Mouse (Mus musculus): ENCODE measurements around the gene Iah1.
A peak's percentile ranks its signal among the peaks of the same experiment; 100 is the strongest.

Gene Iah1

DNA sequence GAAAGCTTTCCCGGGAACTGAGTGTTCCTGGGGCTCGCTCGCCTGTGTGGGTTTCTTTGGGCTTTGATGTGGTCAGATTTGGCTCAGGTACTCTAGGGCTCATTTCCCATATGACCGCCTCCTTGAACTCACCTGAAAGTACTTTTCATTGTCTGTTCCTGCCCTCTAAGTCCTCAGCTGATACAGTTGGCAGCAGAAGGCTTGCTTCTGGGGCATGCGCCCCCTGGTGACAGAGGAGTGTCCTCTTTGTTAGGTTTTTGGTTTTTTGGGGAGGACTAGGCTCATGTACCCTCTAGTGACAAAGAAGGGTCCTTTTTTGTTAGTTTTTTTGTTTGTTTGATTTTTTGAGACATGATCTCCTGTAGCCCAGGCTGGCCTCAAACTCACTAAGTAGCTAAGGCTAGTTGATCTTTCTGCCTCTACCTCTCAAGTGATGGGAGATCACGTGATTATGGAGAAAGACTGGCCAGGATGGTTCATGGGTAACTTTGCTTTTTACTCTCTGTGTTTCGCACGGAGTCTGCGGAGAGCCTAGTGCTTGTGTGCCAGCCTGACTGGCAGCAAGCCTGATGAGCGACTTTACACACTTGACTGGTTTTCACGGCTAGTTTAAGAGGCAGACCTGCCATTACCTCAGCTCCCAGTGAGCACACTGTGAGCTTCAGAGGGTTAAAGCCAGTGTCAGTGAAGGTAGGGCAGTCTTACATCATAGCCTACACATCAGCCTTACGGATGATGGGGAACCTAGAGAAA lies 2.1 kb downstream of the Iah1 start:
- DNase-seq (ENCODE audit: low read depth, low spot score) = peak; percentile 13

GRCm38 (mm10) chr12:21320317-21320716 lies 4.1 kb downstream of the Iah1 start:
- no peak for DNase-seq (ENCODE audit: low read depth, low spot score)

DNA sequence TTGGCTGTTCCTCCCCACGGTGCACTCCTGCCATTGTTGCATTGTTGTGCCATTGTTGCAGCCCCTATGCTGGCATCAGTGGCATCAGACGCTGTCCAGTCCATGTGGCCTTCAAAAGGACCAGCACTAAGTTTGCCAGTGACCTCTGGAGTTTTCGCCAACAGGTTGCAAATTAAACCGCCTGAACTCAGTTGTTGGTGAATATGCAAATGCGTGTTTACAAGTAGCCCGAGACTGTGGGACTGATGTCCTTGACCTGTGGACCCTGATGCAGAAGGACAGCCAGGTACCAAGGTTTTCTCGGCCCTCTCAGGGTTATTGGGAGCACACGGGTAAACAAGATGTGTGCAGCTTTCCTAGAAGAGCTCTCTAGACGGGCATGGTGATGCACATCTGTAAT lies 5.0 kb downstream of the Iah1 start:
- DNase-seq (ENCODE audit: low read depth, low spot score) = no peak

GRCm38 (mm10) chr12:21322296-21322695 lies 6.1 kb downstream of the Iah1 start:
- no peak for DNase-seq (ENCODE audit: low read depth, low spot score)

DNA sequence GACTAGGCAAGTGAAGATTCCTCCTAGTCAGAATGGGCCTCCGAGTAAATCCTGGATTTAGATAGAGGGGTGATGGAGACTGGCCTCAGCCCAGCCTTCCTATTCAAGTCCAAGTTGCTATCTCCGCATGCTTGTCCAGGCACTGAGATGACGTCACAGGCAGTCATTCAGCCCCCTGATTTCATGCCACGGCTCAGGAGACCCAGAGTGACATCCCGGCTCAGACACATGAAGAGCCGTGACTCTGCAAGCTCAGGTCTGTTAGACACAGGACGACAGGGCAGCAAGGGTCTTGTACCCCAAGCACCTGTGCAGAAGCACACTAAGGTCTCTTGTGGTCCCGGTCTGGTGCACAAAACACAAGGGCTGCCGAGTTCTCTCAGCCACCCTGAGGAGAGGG lies 6.7 kb downstream of the Iah1 start:
- DNase-seq (ENCODE audit: low read depth, low spot score) = no peak

- DNase-seq (ENCODE audit: low read depth, low spot score) = no peak
Observed at GRCm38 (mm10) chr12:21324101-21324500, 7.9 kb downstream of the Iah1 start.

GRCm38 (mm10) chr12:21325266-21325665 lies 9.1 kb downstream of the Iah1 start:
- no peak for DNase-seq (ENCODE audit: low read depth, low spot score)

- no peak for DNase-seq (ENCODE audit: low read depth, low spot score)
Observed at GRCm38 (mm10) chr12:21326325-21326724, 10.1 kb downstream of the Iah1 start.

DNA sequence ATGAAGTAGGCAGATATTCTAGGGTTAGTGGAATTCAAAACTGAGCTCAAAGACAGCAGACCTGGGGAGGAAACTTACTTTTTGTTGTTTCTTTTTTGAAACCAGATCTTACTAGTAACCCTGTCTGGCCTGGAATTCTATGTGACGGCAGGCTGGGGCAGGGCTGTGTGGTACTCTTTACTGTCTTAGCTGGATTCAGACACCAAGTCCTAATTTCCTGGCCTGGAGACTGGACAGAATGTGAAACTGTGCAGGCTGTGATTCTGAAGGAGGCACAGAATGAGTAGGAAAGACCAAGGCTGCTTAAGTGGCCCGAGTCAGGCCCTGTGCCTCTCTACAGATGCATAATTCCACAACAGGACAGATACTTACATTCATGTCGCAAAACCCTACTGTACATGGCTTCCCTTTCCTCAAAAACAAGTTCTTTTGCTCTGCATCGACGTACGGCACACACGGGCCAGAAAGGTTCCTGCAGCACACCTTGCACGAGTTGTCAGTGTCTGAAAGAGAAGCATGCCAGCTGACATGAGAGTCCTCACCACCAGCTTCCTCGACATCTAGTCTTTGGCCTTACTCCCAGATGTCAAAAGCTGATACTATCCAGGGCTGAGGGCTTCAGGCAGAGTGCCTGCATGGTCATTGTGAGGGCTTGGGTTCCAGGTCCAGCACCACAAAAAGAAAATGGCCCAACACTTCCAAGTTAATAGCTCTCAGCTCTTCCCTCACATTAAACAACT lies 13.6 kb downstream of the Iah1 start:
- DNase-seq (ENCODE audit: low read depth, low spot score) = no peak

DNA sequence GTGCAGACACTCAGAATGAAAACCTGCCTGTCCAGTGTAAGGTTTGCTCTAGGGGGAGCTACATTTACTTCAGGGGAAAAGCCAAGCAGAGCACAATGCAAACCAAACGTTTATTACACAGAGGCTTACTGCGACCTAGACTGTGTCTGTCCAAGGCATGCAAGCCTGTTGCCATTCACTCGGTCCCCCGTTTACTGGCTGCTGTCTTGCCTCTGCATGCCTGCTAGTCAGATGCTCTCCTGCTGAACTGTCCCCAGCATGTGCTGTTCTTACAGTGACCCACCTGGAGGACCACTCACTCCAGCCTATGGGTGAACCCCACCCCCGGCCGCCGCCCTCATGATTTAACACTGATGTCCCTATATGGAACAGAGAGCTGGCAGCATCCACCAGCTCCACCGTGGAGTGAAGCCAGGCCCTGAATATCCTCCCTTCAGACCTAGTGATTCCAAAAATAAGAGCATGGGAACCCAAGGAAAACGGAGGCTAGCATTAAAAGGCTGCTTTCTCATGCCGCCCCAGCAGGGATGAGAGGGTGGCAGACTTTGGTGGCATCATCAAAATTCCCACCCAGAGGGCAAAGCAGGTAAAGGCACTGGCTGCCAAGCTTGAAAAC lies 14.9 kb downstream of the Iah1 start:
- peak; percentile 62 for DNase-seq (ENCODE audit: low read depth, low spot score)

GRCm38 (mm10) chr12:21331711-21332110 lies 15.5 kb downstream of the Iah1 start:
- DNase-seq (ENCODE audit: low read depth, low spot score) = peak; percentile 3

GRCm38 (mm10) chr12:21333021-21333420 lies 16.8 kb downstream of the Iah1 start:
- no peak for DNase-seq (ENCODE audit: low read depth, low spot score)

DNA sequence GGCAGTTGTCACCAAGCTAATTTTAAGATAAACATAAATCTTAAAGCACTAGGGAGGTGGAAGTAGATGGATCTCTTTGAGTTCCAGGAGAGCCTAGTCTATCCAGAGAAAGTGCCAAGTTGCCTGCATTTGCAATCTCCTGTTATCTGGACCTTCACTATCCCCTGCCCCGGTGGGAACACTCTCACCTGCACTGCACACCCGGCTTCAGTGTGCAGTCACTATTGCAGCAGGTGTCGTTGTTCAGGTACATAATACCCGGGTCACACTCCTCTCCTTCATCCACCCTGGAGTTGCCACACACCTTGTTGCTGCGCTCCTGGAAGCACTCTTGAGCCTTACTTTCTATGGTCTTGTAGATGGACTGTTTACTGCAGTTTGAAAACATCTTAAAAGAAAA lies 17.6 kb downstream of the Iah1 start:
- DNase-seq (ENCODE audit: low read depth, low spot score) = no peak

DNA sequence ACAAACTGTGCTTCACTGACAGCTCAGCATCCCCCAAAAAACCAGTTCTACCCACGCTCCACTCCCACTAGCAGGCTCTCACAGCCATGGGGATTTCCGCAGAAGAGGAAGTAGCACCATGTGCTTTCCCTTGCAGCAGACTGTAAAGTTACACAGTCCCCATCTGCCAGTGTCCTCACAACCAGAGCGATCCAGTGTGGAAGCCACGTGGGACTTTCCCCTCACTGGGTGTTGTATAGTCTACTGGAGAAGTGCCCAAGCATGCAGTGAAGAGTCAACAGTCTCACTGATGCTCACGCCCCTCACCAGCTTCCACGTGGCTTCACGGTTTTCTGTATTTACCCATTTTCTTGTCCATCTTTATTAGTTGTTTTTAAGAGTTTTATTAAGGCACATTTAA lies 19.7 kb downstream of the Iah1 start:
- peak; percentile 74 for DNase-seq (ENCODE audit: low read depth, low spot score)

DNA sequence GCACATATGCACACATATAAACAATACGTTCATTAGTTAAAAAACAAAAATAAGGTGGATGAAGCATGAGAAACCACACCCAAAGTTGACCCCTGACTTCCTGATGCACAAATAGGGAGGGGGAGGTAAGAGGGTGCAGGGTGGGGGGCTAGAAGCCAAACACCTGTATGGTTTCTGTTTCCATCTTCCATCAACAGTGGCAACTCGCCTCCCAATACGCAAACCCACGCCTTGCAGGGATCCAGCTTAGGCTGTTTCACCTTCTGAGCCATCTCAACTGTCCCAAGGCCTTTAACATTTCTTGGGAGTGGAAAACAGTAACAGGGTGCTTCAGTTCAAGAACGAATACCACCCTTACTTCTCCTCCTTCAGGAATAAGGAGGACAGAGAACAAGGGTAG lies 21.0 kb downstream of the Iah1 start:
- no peak for DNase-seq (ENCODE audit: low read depth, low spot score)

DNA sequence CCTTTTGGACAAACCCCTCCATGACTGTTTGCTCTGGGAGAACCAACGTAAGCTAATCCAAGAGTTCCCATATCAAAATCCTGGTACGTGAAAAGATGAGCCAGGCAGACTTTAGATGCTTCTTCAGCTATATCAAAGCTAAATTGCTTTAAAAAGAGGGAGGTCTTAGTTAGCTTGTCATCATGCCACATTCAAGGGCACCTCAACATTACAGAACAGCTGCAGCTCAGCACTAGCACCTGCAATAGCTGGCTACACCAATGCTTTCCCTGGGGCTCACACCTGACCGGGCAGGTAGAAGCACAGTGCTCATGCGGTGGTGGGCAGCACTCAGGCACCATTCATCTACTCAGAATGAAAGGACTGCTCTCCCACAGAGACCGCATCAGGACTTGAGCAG lies 24.5 kb downstream of the Iah1 start:
- no peak for DNase-seq (ENCODE audit: low read depth, low spot score)

DNA sequence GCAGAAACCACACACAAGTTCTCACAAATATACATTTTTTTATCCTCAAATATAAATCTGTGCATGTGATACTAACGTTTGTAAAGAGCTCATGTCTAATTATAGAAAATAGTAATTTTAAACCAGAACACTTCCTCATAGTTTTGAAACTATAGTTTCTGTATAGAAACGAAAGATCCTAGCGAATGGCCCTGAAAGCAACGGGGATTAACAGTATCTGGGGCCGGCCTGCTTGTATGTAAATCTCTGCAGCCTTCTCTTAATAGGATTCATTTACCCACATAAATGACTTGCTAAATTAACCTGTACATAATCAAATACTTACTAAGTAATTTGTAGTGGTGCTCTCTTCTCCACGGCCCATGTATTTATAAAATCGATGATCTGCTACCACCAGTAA lies 30.8 kb downstream of the Iah1 start:
- no peak for DNase-seq (ENCODE audit: low read depth, low spot score)

DNA sequence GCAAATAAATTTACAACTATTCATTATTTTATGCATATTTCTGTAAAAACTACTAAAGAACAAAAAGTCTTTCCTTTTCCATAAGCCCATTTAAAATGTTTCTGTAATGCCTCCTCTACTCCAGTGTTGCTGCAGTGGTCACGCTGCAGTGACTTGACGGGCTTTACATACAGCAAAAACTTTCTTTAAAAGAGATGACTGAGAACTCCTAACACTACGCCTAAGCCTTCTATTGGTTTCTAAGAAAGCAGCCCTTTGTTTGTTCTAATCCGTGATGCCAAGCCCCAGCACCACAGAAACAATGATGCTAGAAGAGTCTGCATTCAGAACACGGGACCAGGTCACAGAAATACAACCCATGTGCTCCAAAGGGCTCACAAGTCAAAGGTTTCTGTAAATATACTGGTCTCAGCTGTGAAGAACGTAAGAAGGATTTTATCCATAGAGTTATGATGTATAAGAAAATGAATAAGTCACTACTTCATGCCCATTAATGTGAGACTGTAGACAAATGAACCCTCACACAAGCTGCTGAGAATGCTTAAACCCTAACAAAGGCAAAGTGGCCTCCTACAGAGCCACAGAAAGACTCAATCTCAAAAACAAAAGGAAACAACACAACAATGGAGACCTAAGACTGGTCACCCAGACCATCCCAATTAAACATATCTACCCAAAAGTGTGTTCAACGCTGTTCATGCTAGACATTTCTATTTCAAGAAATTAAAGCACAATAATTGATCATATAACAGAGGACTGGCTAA lies 34.1 kb downstream of the Iah1 start:
- DNase-seq (ENCODE audit: low read depth, low spot score) = no peak

DNA sequence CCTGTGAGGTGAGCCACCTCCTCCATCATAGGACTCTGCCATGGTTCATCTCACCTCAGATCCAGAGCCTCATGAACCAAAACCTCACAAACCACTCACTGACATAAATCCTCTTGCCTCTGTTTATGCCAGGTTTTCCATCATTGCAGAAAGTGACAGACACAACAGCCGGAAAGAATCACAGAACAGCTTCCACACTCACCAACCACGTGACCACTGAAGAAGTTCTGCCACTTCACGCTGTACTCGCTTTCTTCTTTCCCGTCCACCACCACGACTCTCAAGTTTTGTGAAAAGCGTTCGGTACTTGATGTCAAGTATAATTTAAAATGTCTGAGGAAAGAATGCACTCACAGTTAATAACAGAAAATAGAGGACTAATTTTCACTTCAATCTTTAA lies 37.5 kb downstream of the Iah1 start:
- no peak for DNase-seq (ENCODE audit: low read depth, low spot score)

- DNase-seq (ENCODE audit: low read depth, low spot score) = no peak
Observed at GRCm38 (mm10) chr12:21362686-21363085, 46.5 kb downstream of the Iah1 start.

- no peak for DNase-seq (ENCODE audit: low read depth, low spot score)
Observed at GRCm38 (mm10) chr12:21363195-21363594, 47.0 kb downstream of the Iah1 start.
